Mouse (Mus musculus): ENCODE data around the gene Mprip.

- TF ChIP-seq CTCF (IDR thresholded peaks at IDR 0.05; ENCODE audit: insufficient read depth, low read depth, low read length) = no peak
- TF ChIP-seq POLR2A (IDR thresholded peaks at IDR 0.05; ENCODE audit: insufficient read depth, low read depth, low read length) = no peak
Observed at GRCm38 (mm10) chr11:59772902-59773301, 111.8 kb downstream of the Mprip start.
